Mouse (Mus musculus): ENCODE measurements at regions not wholly inside any gene's neighbourhood (a gene's known extent, or its start where the extent isn't known, plus 50 kb on each side); places are given as distances from the start of the nearest gene placed in this dataset.
"Not testable (repeated sequence)": the region's sequence is repeated elsewhere in the genome, so short reads cannot be mapped to it uniquely, and the experiment has no call there.

- DNase-seq (ENCODE audit: extremely low spot score in 1 of 2, low spot score in 2 of 2); H3K27ac ChIP-seq; H3K4me3 ChIP-seq: not testable (repeated sequence)
- intact Hi-C loops (cut with DNase I) = loop anchor here (5.0 kb wide), 1 partner anchor 56 kb away; no protein-coding TSS in a partner anchor
Observed at GRCm38 (mm10) chr14:24386756-24387155, 93.7 kb downstream of the E330034G19Rik start.

- DNase-seq (ENCODE audit: extremely low spot score in 1 of 2, low spot score in 2 of 2); H3K27ac ChIP-seq; H3K4me3 ChIP-seq; intact Hi-C loops (cut with DNase I): not testable (repeated sequence)
Observed at GRCm38 (mm10) chr14:24391841-24392240, 95.0 kb downstream of the Polr3a start.

Measured in left cerebral cortex, adult 2 months (tissue).